Mouse (Mus musculus): ENCODE measurements around the gene Tldc2. TPM values are rescaled to one million over a fixed set of nuclear protein-coding genes. Genes with fewer than 3 reads are reported as not detected.

The Tldc2 gene
- polyA plus RNA-seq, 1 experiment from 2014 or later, result not detected

- Histone ChIP-seq H3K9ac (no peak overlapping the region), H3K4me3 (replicated peaks) (no peak overlapping the region), H3K9me3 (replicated peaks) (no peaks in the 10 kb centered on the region), H3K4me2 (no peak overlapping the region), H3K27ac (replicated peaks) (no peak overlapping the region), H3K36me3 (replicated peaks) (no peaks in the 10 kb centered on the region), H3K27me3 (no peaks in the 10 kb centered on the region), H3K4me1 (replicated peaks) (peaks cover 16% of the 10 kb centered on the region)
- 61% methylated on average over 11 of the region's 11 CpGs for WGBS (ENCODE audit: insufficient replicate concordance)
- no peak for ATAC-seq (ENCODE audit: insufficient read depth)
These were observed 26.1 kb upstream of the Tldc2 start for GRCm38 (mm10) chr2:157060557-157061305.

GRCm38 (mm10) chr2:157063241-157063700 lies 23.6 kb upstream of the Tldc2 start:
- Histone ChIP-seq H3K9ac (no peak overlapping the region), H3K9me3 (replicated peaks) (no peaks in the 10 kb centered on the region), H3K27ac (replicated peaks) (no peak overlapping the region), H3K27me3 (no peaks in the 10 kb centered on the region), H3K4me1 (replicated peaks) (peaks cover 27% of the 10 kb centered on the region), H3K36me3 (replicated peaks) (no peaks in the 10 kb centered on the region), H3K4me2 (no peak overlapping the region), H3K4me3 (replicated peaks) (no peak overlapping the region)
- ATAC-seq (ENCODE audit: insufficient read depth), result 0 out of 2 replicates have a peak, but pooled peaks have one; percentile 30
- WGBS (ENCODE audit: insufficient replicate concordance), result 22% methylated on average over 4 of the region's 4 CpGs

- H3K4me2 ChIP-seq, result no peak overlapping the region
- H3K4me3 ChIP-seq (replicated peaks), result no peak overlapping the region
- no peaks in the 10 kb centered on the region for H3K9me3 ChIP-seq (replicated peaks)
- H3K27me3 ChIP-seq, result no peaks in the 10 kb centered on the region
- H3K36me3 ChIP-seq (replicated peaks), result no peaks in the 10 kb centered on the region
- peaks cover 24% of the 10 kb centered on the region for H3K4me1 ChIP-seq (replicated peaks)
- H3K27ac ChIP-seq (replicated peaks), result no peak overlapping the region
- no peak for ATAC-seq (ENCODE audit: insufficient read depth)
- no peak overlapping the region for H3K9ac ChIP-seq
- 30% methylated on average over 7 of the region's 7 CpGs for WGBS (ENCODE audit: insufficient replicate concordance)
These were observed 22.7 kb upstream of the Tldc2 start for GRCm38 (mm10) chr2:157064136-157064535.

- H3K4me1 ChIP-seq (replicated peaks), result peaks cover 35% of the 10 kb centered on the region
- no peak overlapping the region for H3K27ac ChIP-seq (replicated peaks)
- no peak overlapping the region for H3K9ac ChIP-seq
- H3K9me3 ChIP-seq (replicated peaks), result no peaks in the 10 kb centered on the region
- no peak overlapping the region for H3K4me3 ChIP-seq (replicated peaks)
- no peak overlapping the region for H3K4me2 ChIP-seq
- H3K27me3 ChIP-seq, result no peaks in the 10 kb centered on the region
- 65% methylated on average over 14 of the region's 14 CpGs for WGBS (ENCODE audit: insufficient replicate concordance)
- ATAC-seq (ENCODE audit: insufficient read depth), result no peak
- no peaks in the 10 kb centered on the region for H3K36me3 ChIP-seq (replicated peaks)
These were observed 21.6 kb upstream of the Tldc2 start for GRCm38 (mm10) chr2:157064978-157065878.

- no peak overlapping the region for H3K4me2 ChIP-seq
- ATAC-seq (ENCODE audit: insufficient read depth), result no peak
- no peaks in the 10 kb centered on the region for H3K36me3 ChIP-seq (replicated peaks)
- no peak overlapping the region for H3K9ac ChIP-seq
- H3K4me3 ChIP-seq (replicated peaks), result no peak overlapping the region
- H3K27ac ChIP-seq (replicated peaks), result no peak overlapping the region
- H3K9me3 ChIP-seq (replicated peaks), result no peaks in the 10 kb centered on the region
- WGBS (ENCODE audit: insufficient replicate concordance), result 59% methylated on average over 7 of the region's 7 CpGs
- H3K27me3 ChIP-seq, result no peaks in the 10 kb centered on the region; the same call in 1 of the 2 replicates
- peaks cover 42% of the 10 kb centered on the region for H3K4me1 ChIP-seq (replicated peaks)
These were observed 21.0 kb upstream of the Tldc2 start for GRCm38 (mm10) chr2:157065879-157066226.

GRCm38 (mm10) chr2:157066731-157067430 lies 20.0 kb upstream of the Tldc2 start:
- H3K27me3 ChIP-seq, result no peaks in the 10 kb centered on the region; the same call in 1 of the 2 replicates
- H3K36me3 ChIP-seq (replicated peaks), result no peaks in the 10 kb centered on the region
- H3K4me3 ChIP-seq (replicated peaks), result no peak overlapping the region
- H3K4me1 ChIP-seq (replicated peaks), result peaks cover 51% of the 10 kb centered on the region
- no peak for ATAC-seq (ENCODE audit: insufficient read depth)
- H3K9me3 ChIP-seq (replicated peaks), result no peaks in the 10 kb centered on the region
- WGBS (ENCODE audit: insufficient replicate concordance), result 63% methylated on average over 7 of the region's 7 CpGs
- no peak overlapping the region for H3K27ac ChIP-seq (replicated peaks)
- H3K9ac ChIP-seq, result no peak overlapping the region
- no peak overlapping the region for H3K4me2 ChIP-seq

GRCm38 (mm10) chr2:157068701-157069354 lies 18.0 kb upstream of the Tldc2 start:
- no peak overlapping the region for H3K4me2 ChIP-seq
- H3K27me3 ChIP-seq, result no peaks in the 10 kb centered on the region; the same call in 1 of the 2 replicates
- no peaks in the 10 kb centered on the region for H3K9me3 ChIP-seq (replicated peaks)
- 0 out of 2 replicates have a peak overlapping the region, but pooled peaks have one; percentile 29 for H3K27ac ChIP-seq (replicated peaks)
- WGBS (ENCODE audit: insufficient replicate concordance), result 69% methylated on average over 14 of the region's 14 CpGs
- no peak overlapping the region for H3K4me3 ChIP-seq (replicated peaks)
- no peaks in the 10 kb centered on the region for H3K36me3 ChIP-seq (replicated peaks)
- H3K9ac ChIP-seq, result no peak overlapping the region
- no peak for ATAC-seq (ENCODE audit: insufficient read depth)
- H3K4me1 ChIP-seq (replicated peaks), result peaks cover 64% of the 10 kb centered on the region

- Histone ChIP-seq H3K27ac (replicated peaks) (peak overlapping the region; percentile 29; the same call in 1 of the 2 replicates), H3K9ac (no peak overlapping the region), H3K36me3 (replicated peaks) (no peaks in the 10 kb centered on the region), H3K4me3 (replicated peaks) (no peak overlapping the region), H3K4me2 (no peak overlapping the region), H3K4me1 (replicated peaks) (peaks cover 65% of the 10 kb centered on the region), H3K27me3 (no peaks in the 10 kb centered on the region; the same call in 1 of the 2 replicates), H3K9me3 (replicated peaks) (no peaks in the 10 kb centered on the region)
- 42% methylated on average over 3 of the region's 3 CpGs for WGBS (ENCODE audit: insufficient replicate concordance)
- ATAC-seq (ENCODE audit: insufficient read depth), result no peak
These were observed 17.5 kb upstream of the Tldc2 start for GRCm38 (mm10) chr2:157069355-157069735.

GRCm38 (mm10) chr2:157069755-157070315 lies 17.0 kb upstream of the Tldc2 start:
- no peak overlapping the region for H3K4me2 ChIP-seq
- no peak for ATAC-seq (ENCODE audit: insufficient read depth)
- WGBS (ENCODE audit: insufficient replicate concordance), result 28% methylated on average over 3 of the region's 3 CpGs
- H3K4me1 ChIP-seq (replicated peaks), result peaks cover 65% of the 10 kb centered on the region
- H3K4me3 ChIP-seq (replicated peaks), result no peak overlapping the region
- H3K27me3 ChIP-seq, result no peaks in the 10 kb centered on the region; the same call in 1 of the 2 replicates
- H3K9ac ChIP-seq, result no peak overlapping the region
- H3K27ac ChIP-seq (replicated peaks), result peak overlapping the region; percentile 29; the same call in 1 of the 2 replicates
- no peaks in the 10 kb centered on the region for H3K9me3 ChIP-seq (replicated peaks)
- H3K36me3 ChIP-seq (replicated peaks), result no peaks in the 10 kb centered on the region

- ATAC-seq (ENCODE audit: insufficient read depth), result peak; percentile 27; the same call in 1 of the 2 replicates
- WGBS (ENCODE audit: insufficient replicate concordance), result 24% methylated on average over 9 of the region's 9 CpGs
- Histone ChIP-seq H3K4me3 (replicated peaks) (no peak overlapping the region), H3K27me3 (no peaks in the 10 kb centered on the region; the same call in 1 of the 2 replicates), H3K4me2 (no peak overlapping the region), H3K9me3 (replicated peaks) (no peaks in the 10 kb centered on the region), H3K27ac (replicated peaks) (peak overlapping the region; percentile 51), H3K9ac (no peak overlapping the region), H3K4me1 (replicated peaks) (peaks cover 66% of the 10 kb centered on the region), H3K36me3 (replicated peaks) (no peaks in the 10 kb centered on the region)
These were observed 16.5 kb upstream of the Tldc2 start for GRCm38 (mm10) chr2:157070365-157070764.
